Mouse (Mus musculus) lung, adult 18-20 months (tissue): ENCODE measurements around the gene Lpar3.

Source experiments
- DNase-seq, 2 experiments: peaks; one replicate each; pipeline ENCODE4 v3.0.0; 2022; ENCODE audit warnings: mixed read lengths in 2 of 2

Gene Lpar3

GRCm38 (mm10) chr3:146316293-146316692 lies 95.5 kb downstream of the Lpar3 start:
- DNase-seq, result no peak

- no peak for DNase-seq
Observed at GRCm38 (mm10) chr3:146317366-146317765, 96.6 kb downstream of the Lpar3 start.

- DNase-seq, result no peak
Observed at GRCm38 (mm10) chr3:146317911-146318310, 97.1 kb downstream of the Lpar3 start.

- DNase-seq, result no peak
Observed at GRCm38 (mm10) chr3:146318520-146318938, 97.8 kb downstream of the Lpar3 start.

GRCm38 (mm10) chr3:146318987-146319386 lies 98.2 kb downstream of the Lpar3 start:
- DNase-seq, result no peak

- no peak for DNase-seq
Observed at GRCm38 (mm10) chr3:146319503-146319902, 98.7 kb downstream of the Lpar3 start.

GRCm38 (mm10) chr3:146324949-146325348 lies 104.2 kb downstream of the Lpar3 start:
- no peak for DNase-seq

- DNase-seq, result no peak
Observed at GRCm38 (mm10) chr3:146326743-146327536, 106.2 kb downstream of the Lpar3 start.

GRCm38 (mm10) chr3:146327537-146328255 lies 106.9 kb downstream of the Lpar3 start:
- peak; percentile 47 to 60 for DNase-seq

- peak; percentile 16 to 21 for DNase-seq
Observed at GRCm38 (mm10) chr3:146328749-146329148, 108.0 kb downstream of the Lpar3 start.

- DNase-seq, result no peak
Observed at GRCm38 (mm10) chr3:146331819-146332218, 111.1 kb downstream of the Lpar3 start.

- no peak for DNase-seq
Observed at GRCm38 (mm10) chr3:146333270-146333669, 112.5 kb downstream of the Lpar3 start.

- DNase-seq, result no peak
Observed at GRCm38 (mm10) chr3:146334070-146334469, 113.3 kb downstream of the Lpar3 start.
